In the genomic region with DNA sequence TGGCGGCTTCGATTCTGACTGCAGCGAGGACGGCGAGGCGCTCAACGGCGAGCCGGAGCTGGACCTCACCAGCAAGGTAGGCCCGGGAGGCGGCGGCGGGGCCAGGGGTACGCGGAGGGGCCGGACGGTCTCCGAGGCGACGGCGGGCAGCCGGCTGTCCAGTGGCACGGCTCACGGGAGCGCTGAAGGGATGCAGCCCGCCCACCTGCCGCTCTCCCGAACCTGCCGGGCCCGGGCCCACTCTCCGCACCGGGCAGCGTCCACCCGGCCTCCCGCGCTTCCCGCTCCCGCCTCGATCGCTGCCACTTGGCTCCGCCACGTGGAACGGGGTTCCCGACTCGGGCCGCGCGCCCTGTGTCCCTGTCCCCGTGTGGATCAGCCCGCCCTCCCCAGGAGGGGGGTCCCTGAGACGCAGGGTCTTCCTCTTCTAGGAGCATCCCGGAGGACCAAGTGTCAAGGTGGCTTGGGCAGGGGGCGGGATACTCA, we compare ENCODE assay signal across 8 mouse cellular contexts. TPM values are rescaled to one million over a fixed set of nuclear protein-coding genes. Genes with fewer than 3 reads are reported as not detected.
DNase-seq lines count a peak whose midpoint lies in the region; ATAC-seq and TF ChIP-seq lines count a peak whose summit lies in the region.

No protein-coding gene starts in this region.

- peak; percentile 53 to 60 for DNase-seq in adrenal gland, adult 18-20 months (ENCODE audit: low spot score in 2 of 2)
- no peak for DNase-seq in adrenal gland, adult 2 months
- peak in 1 of 2 experiments; percentile 41 for DNase-seq in spleen, adult 2 months (ENCODE audit: low read depth in 1 of 2, low spot score in 2 of 2)
- no peak for DNase-seq in spleen, adult 12 weeks (ENCODE audit: low spot score)
- peak; percentile 37 to 62 for DNase-seq in gastrocnemius, postnatal 4 days (ENCODE audit: low spot score in 2 of 2)
- no peak for DNase-seq in midbrain, postnatal 0 days (ENCODE audit: low spot score)
- DNase-seq in adipocyte (ENCODE audit: low spot score): no peak

- peak overlapping the region; percentile 79 for H3K27ac ChIP-seq in spleen, adult 2 months (ENCODE audit: insufficient read depth, low read length)
- peak overlapping the region; percentile 69; the same call in 1 of the 2 replicates for H3K27ac ChIP-seq in limb, embryonic 13.5 days
- peak overlapping the region; percentile 80 for H3K27ac ChIP-seq in midbrain, postnatal 0 days (ENCODE audit: low read depth, low read length)

- no peak for TF ChIP-seq POLR2A in spleen, adult 2 months (IDR thresholded peaks at IDR 0.05; ENCODE audit: low read depth, low read length)

- H3K4me1 ChIP-seq in spleen, adult 2 months (ENCODE audit: control insufficient read depth, insufficient read depth, insufficient read length): peaks cover 21% of the 10 kb centered on the region; the same call in 1 of the 2 replicates
- peaks cover 46% of the 10 kb centered on the region for H3K4me1 ChIP-seq in limb, embryonic 13.5 days
- peaks cover 11% of the 10 kb centered on the region; the same call in 1 of the 2 replicates for H3K4me1 ChIP-seq in midbrain, postnatal 0 days (ENCODE audit: insufficient read depth, low read length)

- H3K36me3 ChIP-seq in spleen, adult 2 months (ENCODE audit: control insufficient read depth, insufficient read depth, low read length): peaks cover 1% of the 10 kb centered on the region; the same call in 1 of the 2 replicates
- H3K36me3 ChIP-seq in limb, embryonic 13.5 days: peaks cover 16% of the 10 kb centered on the region
- H3K36me3 ChIP-seq in midbrain, postnatal 0 days (ENCODE audit: insufficient read depth, low read length): 0 out of 2 replicates have a peak, but pooled peaks cover under 1% of the 10 kb centered on the region

- no peak for TF ChIP-seq CTCF in spleen, adult 2 months (IDR thresholded peaks at IDR 0.05; ENCODE audit: extremely low read depth, insufficient read depth, insufficient read length, insufficient replicate concordance)
- no peak for TF ChIP-seq CTCF in midbrain, postnatal 0 days (IDR thresholded peaks at IDR 0.05)

- H3K27me3 ChIP-seq in spleen, adult 2 months (ENCODE audit: control insufficient read depth, insufficient read depth, low read length): no peaks in the 10 kb centered on the region
- no peaks in the 10 kb centered on the region for H3K27me3 ChIP-seq in limb, embryonic 13.5 days
- no peaks in the 10 kb centered on the region for H3K27me3 ChIP-seq in midbrain, postnatal 0 days (ENCODE audit: insufficient read depth, low read length)

- H3K4me3 ChIP-seq in spleen, adult 2 months (ENCODE audit: extremely low read depth, insufficient read depth, insufficient read length): peak overlapping the region; percentile 83
- H3K4me3 ChIP-seq in limb, embryonic 13.5 days: peak overlapping the region; percentile 92
- peak overlapping the region; percentile 89 for H3K4me3 ChIP-seq in midbrain, postnatal 0 days (ENCODE audit: low read depth, low read length)

- no peaks in the 10 kb centered on the region for H3K9me3 ChIP-seq in limb, embryonic 13.5 days
- H3K9me3 ChIP-seq in midbrain, postnatal 0 days (ENCODE audit: low read length): no peaks in the 10 kb centered on the region

- under 1% methylated on average over 40 of the region's 53 CpGs for WGBS in spleen, adult 2 months
- 1% methylated on average over 42 of the region's 53 CpGs for WGBS in limb, embryonic 13.5 days
- WGBS in midbrain, postnatal 0 days: 2% methylated on average over 44 of the region's 53 CpGs

- peak; percentile 2; the same call in 1 of the 2 replicates for ATAC-seq in limb, embryonic 13.5 days (ENCODE audit: low FRiP score, low read depth)
- ATAC-seq in midbrain, postnatal 0 days (ENCODE audit: low FRiP score): peak; percentile 18

- peak overlapping the region; percentile 97 for H3K4me2 ChIP-seq in limb, embryonic 13.5 days (replicated peaks)
- H3K4me2 ChIP-seq in midbrain, postnatal 0 days (ENCODE audit: low read depth, low read length, poor library complexity, severe bottlenecking): peak overlapping the region; percentile 95

- peak overlapping the region; percentile 94 for H3K9ac ChIP-seq in limb, embryonic 13.5 days
- peak overlapping the region; percentile 93 for H3K9ac ChIP-seq in midbrain, postnatal 0 days (replicated peaks; ENCODE audit: low read length, poor library complexity, severe bottlenecking)

RNA-seq across cellular contexts. Expression of gene Gtpbp1, which starts 0.4 kb away (rescaled TPM):
- total RNA-seq in adrenal gland, adult 18-20 months (2021): 10 to 100 TPM; 28.8 to 30.2 TPM
- total RNA-seq in adrenal gland, adult 2 months (2021): 10 to 100 TPM; 29.2 to 32.5 TPM
- polyA plus RNA-seq in adrenal gland, adult 2 months (2012; rRNA removed): 26.4 and 29.8 TPM in 2 replicates
- 40.3 and 50.4 TPM in 2 replicates for polyA plus RNA-seq in spleen, adult 2 months (2012; rRNA removed)
- total RNA-seq in gastrocnemius, postnatal 4 days (2021): 10 to 100 TPM; 20.7 to 22.5 TPM
- 37.1 and 40.8 TPM in 2 replicates for polyA plus RNA-seq in limb, embryonic 13.5 days (2015; fragmentation: Nextera tagmentation; extraction: Ambion mirVana)
- 76.1 and 99.3 TPM in 2 replicates for total RNA-seq in midbrain, postnatal 0 days (2014; rRNA removed)
- 40.0 and 41.6 TPM in 2 replicates for polyA plus RNA-seq in midbrain, postnatal 0 days (2015; fragmentation: Nextera tagmentation; extraction: Ambion mirVana)

RNA-seq across cellular contexts. Expression of gene Josd1, which starts 3.3 kb away (rescaled TPM):
- 10 to 100 TPM; 35.9 to 40.3 TPM for total RNA-seq in adrenal gland, adult 18-20 months (2021)
- 10 to 100 TPM; 29.1 to 30.1 TPM for total RNA-seq in adrenal gland, adult 2 months (2021)
- polyA plus RNA-seq in adrenal gland, adult 2 months (2012; rRNA removed): 33.8 and 38.2 TPM in 2 replicates
- 11.5 and 16.3 TPM in 2 replicates for polyA plus RNA-seq in spleen, adult 2 months (2012; rRNA removed)
- total RNA-seq in gastrocnemius, postnatal 4 days (2021): 10 to 100 TPM; 16.6 to 17.4 TPM
- polyA plus RNA-seq in limb, embryonic 13.5 days (2015; fragmentation: Nextera tagmentation; extraction: Ambion mirVana): 24.8 and 26.7 TPM in 2 replicates
- 58.7 and 59.6 TPM in 2 replicates for total RNA-seq in midbrain, postnatal 0 days (2014; rRNA removed)
- polyA plus RNA-seq in midbrain, postnatal 0 days (2015; fragmentation: Nextera tagmentation; extraction: Ambion mirVana): 16.8 and 17.7 TPM in 2 replicates

RNA-seq across cellular contexts. Expression of gene Tomm22, which starts 20.4 kb away (rescaled TPM):
- 100 to 1,000 TPM; 102 to 112 TPM for total RNA-seq in adrenal gland, adult 18-20 months (2021)
- total RNA-seq in adrenal gland, adult 2 months (2021): 100 to 1,000 TPM in 1 of 2 experiments, 10 to 100 TPM in 1; 93.3 to 114 TPM
- polyA plus RNA-seq in adrenal gland, adult 2 months (2012; rRNA removed): 11.0 and 13.7 TPM in 2 replicates
- 18.7 and 19.5 TPM in 2 replicates for polyA plus RNA-seq in spleen, adult 2 months (2012; rRNA removed)
- 100 to 1,000 TPM; 110 to 114 TPM for total RNA-seq in gastrocnemius, postnatal 4 days (2021)
- polyA plus RNA-seq in limb, embryonic 13.5 days (2015; fragmentation: Nextera tagmentation; extraction: Ambion mirVana): 221 and 226 TPM in 2 replicates
- total RNA-seq in midbrain, postnatal 0 days (2014; rRNA removed): 161 and 180 TPM in 2 replicates
- 229 and 230 TPM in 2 replicates for polyA plus RNA-seq in midbrain, postnatal 0 days (2015; fragmentation: Nextera tagmentation; extraction: Ambion mirVana)

RNA-seq across cellular contexts. Expression of gene Cby1, which starts 32.1 kb away (rescaled TPM):
- total RNA-seq in adrenal gland, adult 18-20 months (2021): 10 to 100 TPM; 16.9 to 18.7 TPM
- total RNA-seq in adrenal gland, adult 2 months (2021): 10 to 100 TPM; 14.0 to 26.9 TPM
- 6.9 and 13.2 TPM in 2 replicates for polyA plus RNA-seq in adrenal gland, adult 2 months (2012; rRNA removed)
- polyA plus RNA-seq in spleen, adult 2 months (2012; rRNA removed): 3.9 and 4.2 TPM in 2 replicates
- 10 to 100 TPM; 29.9 to 32.1 TPM for total RNA-seq in gastrocnemius, postnatal 4 days (2021)
- 55.1 and 59.5 TPM in 2 replicates for polyA plus RNA-seq in limb, embryonic 13.5 days (2015; fragmentation: Nextera tagmentation; extraction: Ambion mirVana)
- 56.9 and 72.5 TPM in 2 replicates for total RNA-seq in midbrain, postnatal 0 days (2014; rRNA removed)
- 99.2 and 101 TPM in 2 replicates for polyA plus RNA-seq in midbrain, postnatal 0 days (2015; fragmentation: Nextera tagmentation; extraction: Ambion mirVana)

RNA-seq across cellular contexts. Expression of gene Fam227a, which starts 32.3 kb away (rescaled TPM):
- total RNA-seq in adrenal gland, adult 18-20 months (2021): 1 to 10 TPM; 1.5 to 2.0 TPM
- 1 to 10 TPM; 1.3 to 1.6 TPM for total RNA-seq in adrenal gland, adult 2 months (2021)
- 0.43 and 0.61 TPM in 2 replicates for polyA plus RNA-seq in adrenal gland, adult 2 months (2012; rRNA removed)
- polyA plus RNA-seq in spleen, adult 2 months (2012; rRNA removed): 0.28 and 0.41 TPM in 2 replicates
- 1 to 10 TPM; 1.7 to 2.1 TPM for total RNA-seq in gastrocnemius, postnatal 4 days (2021)
- polyA plus RNA-seq in limb, embryonic 13.5 days (2015; fragmentation: Nextera tagmentation; extraction: Ambion mirVana): 1.4 and 2.2 TPM in 2 replicates
- 12.1 and 18.1 TPM in 2 replicates for total RNA-seq in midbrain, postnatal 0 days (2014; rRNA removed)
- 2.2 and 2.8 TPM in 2 replicates for polyA plus RNA-seq in midbrain, postnatal 0 days (2015; fragmentation: Nextera tagmentation; extraction: Ambion mirVana)

Comparison
In these comparisons a context has a peak if more than half of its experiments do, and no peak if none do; other contexts are left out.
1. DNase-seq: peak in adrenal gland, adult 18-20 months (2 of 2) and gastrocnemius, postnatal 4 days (2 of 2); none in adrenal gland, adult 2 months (single experiment), spleen, adult 12 weeks (single experiment), midbrain, postnatal 0 days (single experiment) and adipocyte (single experiment).
2. Peak in every context shown above with its lines, with median percentiles within 50 percentile points of each other: H3K27ac ChIP-seq and H3K4me3 ChIP-seq.